Mouse (Mus musculus): ENCODE results near the gene Tln1. TPM values are rescaled to one million over a fixed set of nuclear protein-coding genes. Genes with fewer than 3 reads are reported as not detected.
A peak's percentile ranks its signal among the peaks of the same experiment; 100 is the strongest.

Tln1 gene
- polyA plus RNA-seq, 1 experiment from 2014 or later, result 42.1 TPM

GRCm38 (mm10) chr4:43498983-43499382 is 63.5 kb downstream of the Tln1 start:
- Histone ChIP-seq H3K9me3 (ENCODE audit: control insufficient read depth, low read length) (no peaks in the 10 kb centered on the region), H3K27me3 (ENCODE audit: control insufficient read depth, insufficient read depth, low read length) (no peaks in the 10 kb centered on the region), H3K4me3 (ENCODE audit: low read depth, low read length) (peak overlapping the region; percentile 67), H3K36me3 (ENCODE audit: control insufficient read depth, insufficient read depth, low read length) (no peaks in the 10 kb centered on the region), H3K9ac (ENCODE audit: low read length) (peak overlapping the region; percentile 71), H3K4me1 (ENCODE audit: control insufficient read depth, insufficient read depth, low read length) (peaks cover 15% of the 10 kb centered on the region), H3K27ac (ENCODE audit: low read depth, low read length) (no peak overlapping the region), H3K4me2 (ENCODE audit: low read depth) (peak overlapping the region; percentile 78)
- 12% methylated on average over 8 of the region's 8 CpGs for WGBS
- ATAC-seq (ENCODE audit: insufficient read depth, low FRiP score, low TSS enrichment) (no peak), DNase-seq (ENCODE audit: low spot score) (peak; percentile 68)

- Histone ChIP-seq H3K27me3 (ENCODE audit: control insufficient read depth, insufficient read depth, low read length) (no peaks in the 10 kb centered on the region), H3K36me3 (ENCODE audit: control insufficient read depth, insufficient read depth, low read length) (no peaks in the 10 kb centered on the region), H3K9me3 (ENCODE audit: control insufficient read depth, low read length) (no peaks in the 10 kb centered on the region), H3K4me3 (ENCODE audit: low read depth, low read length) (peak overlapping the region; percentile 67), H3K27ac (ENCODE audit: low read depth, low read length) (no peak overlapping the region), H3K9ac (ENCODE audit: low read length) (no peak overlapping the region), H3K4me2 (ENCODE audit: low read depth) (peak overlapping the region; percentile 78), H3K4me1 (ENCODE audit: control insufficient read depth, insufficient read depth, low read length) (peaks cover 18% of the 10 kb centered on the region)
- ATAC-seq (ENCODE audit: insufficient read depth, low FRiP score, low TSS enrichment) (no peak), DNase-seq (ENCODE audit: low spot score) (no peak)
- WGBS, result 74% methylated on average over 4 of the region's 4 CpGs
These were observed 64.5 kb downstream of the Tln1 start for GRCm38 (mm10) chr4:43497946-43498345.

- ATAC-seq (ENCODE audit: insufficient read depth, low FRiP score, low TSS enrichment) (no peak), DNase-seq (ENCODE audit: low spot score) (no peak)
- peaks cover 18% of the 10 kb centered on the region for H3K4me1 ChIP-seq (ENCODE audit: control insufficient read depth, insufficient read depth, low read length)
- H3K9ac ChIP-seq (ENCODE audit: low read length), result no peak overlapping the region
- H3K27ac ChIP-seq (ENCODE audit: low read depth, low read length), result no peak overlapping the region
- H3K9me3 ChIP-seq (ENCODE audit: control insufficient read depth, low read length), result no peaks in the 10 kb centered on the region
- no peak overlapping the region for H3K4me3 ChIP-seq (ENCODE audit: low read depth, low read length)
- 97% methylated on average over 8 of the region's 8 CpGs for WGBS
- no peak overlapping the region for H3K4me2 ChIP-seq (ENCODE audit: low read depth)
- no peaks in the 10 kb centered on the region for H3K36me3 ChIP-seq (ENCODE audit: control insufficient read depth, insufficient read depth, low read length)
- no peaks in the 10 kb centered on the region for H3K27me3 ChIP-seq (ENCODE audit: control insufficient read depth, insufficient read depth, low read length)
These were observed 65.1 kb downstream of the Tln1 start for GRCm38 (mm10) chr4:43497405-43497804.

GRCm38 (mm10) chr4:43496587-43496986 is 65.9 kb downstream of the Tln1 start:
- no peak overlapping the region for H3K4me2 ChIP-seq (ENCODE audit: low read depth)
- H3K4me1 ChIP-seq (ENCODE audit: control insufficient read depth, insufficient read depth, low read length), result peaks cover 18% of the 10 kb centered on the region
- WGBS, result 72% methylated on average over 6 of the region's 6 CpGs

GRCm38 (mm10) chr4:43493846-43494240 is 68.6 kb downstream of the Tln1 start:
- DNase-seq (ENCODE audit: low spot score), result no peak
- 13% methylated on average over 9 of the region's 9 CpGs for WGBS
- Histone ChIP-seq H3K4me3 (ENCODE audit: low read depth, low read length) (peak overlapping the region; percentile 77), H3K27ac (ENCODE audit: low read depth, low read length) (peak overlapping the region; percentile 81; the same call in 1 of the 2 replicates), H3K4me1 (ENCODE audit: control insufficient read depth, insufficient read depth, low read length) (peaks cover 16% of the 10 kb centered on the region), H3K36me3 (ENCODE audit: control insufficient read depth, insufficient read depth, low read length) (no peaks in the 10 kb centered on the region), H3K9me3 (ENCODE audit: control insufficient read depth, low read length) (no peaks in the 10 kb centered on the region), H3K27me3 (ENCODE audit: control insufficient read depth, insufficient read depth, low read length) (no peaks in the 10 kb centered on the region), H3K4me2 (ENCODE audit: low read depth) (peak overlapping the region; percentile 71), H3K9ac (ENCODE audit: low read length) (peak overlapping the region; percentile 78)
- no peak for ATAC-seq (ENCODE audit: insufficient read depth, low FRiP score, low TSS enrichment)

More at GRCm38 (mm10) chr4:43496587-43496986, 65.9 kb downstream of the Tln1 start:
- no peak for ATAC-seq (ENCODE audit: insufficient read depth, low FRiP score, low TSS enrichment)
- Histone ChIP-seq H3K4me3 (ENCODE audit: low read depth, low read length) (no peak overlapping the region), H3K9me3 (ENCODE audit: control insufficient read depth, low read length) (no peaks in the 10 kb centered on the region), H3K36me3 (ENCODE audit: control insufficient read depth, insufficient read depth, low read length) (no peaks in the 10 kb centered on the region), H3K9ac (ENCODE audit: low read length) (no peak overlapping the region), H3K27ac (ENCODE audit: low read depth, low read length) (no peak overlapping the region), H3K27me3 (ENCODE audit: control insufficient read depth, insufficient read depth, low read length) (no peaks in the 10 kb centered on the region)
- DNase-seq (ENCODE audit: low spot score), result no peak

GRCm38 (mm10) chr4:43493186-43493845 is 69.2 kb downstream of the Tln1 start:
- Histone ChIP-seq H3K4me3 (ENCODE audit: low read depth, low read length) (peak overlapping the region; percentile 77), H3K36me3 (ENCODE audit: control insufficient read depth, insufficient read depth, low read length) (no peaks in the 10 kb centered on the region), H3K27me3 (ENCODE audit: control insufficient read depth, insufficient read depth, low read length) (no peaks in the 10 kb centered on the region), H3K9ac (ENCODE audit: low read length) (peak overlapping the region; percentile 78), H3K27ac (ENCODE audit: low read depth, low read length) (peak overlapping the region; percentile 81), H3K9me3 (ENCODE audit: control insufficient read depth, low read length) (no peaks in the 10 kb centered on the region), H3K4me2 (ENCODE audit: low read depth) (peak overlapping the region; percentile 71), H3K4me1 (ENCODE audit: control insufficient read depth, insufficient read depth, low read length) (peaks cover 11% of the 10 kb centered on the region)
- DNase-seq (ENCODE audit: low spot score) (peak; percentile 98), ATAC-seq (ENCODE audit: insufficient read depth, low FRiP score, low TSS enrichment) (peak; percentile 87)
- WGBS, result under 1% methylated on average over 47 of the region's 47 CpGs

GRCm38 (mm10) chr4:43492821-43493185 is 69.7 kb downstream of the Tln1 start, which contains the start of gene Ccdc107:
TSS of gene Ccdc107 (plus strand) at chr4:43492900.
- Histone ChIP-seq H3K27ac (ENCODE audit: low read depth, low read length) (peak within 1 kb of the TSS; percentile 81), H3K27me3 (ENCODE audit: control insufficient read depth, insufficient read depth, low read length) (no peaks in the 10 kb centered on the region), H3K4me3 (ENCODE audit: low read depth, low read length) (peak within 1 kb of the TSS; percentile 77), H3K9ac (ENCODE audit: low read length) (peak within 1 kb of the TSS; percentile 78), H3K4me2 (ENCODE audit: low read depth) (peak within 1 kb of the TSS; percentile 71), H3K4me1 (ENCODE audit: control insufficient read depth, insufficient read depth, low read length) (peaks cover 9% of the 10 kb centered on the region), H3K9me3 (ENCODE audit: control insufficient read depth, low read length) (no peaks in the 10 kb centered on the region), H3K36me3 (ENCODE audit: control insufficient read depth, insufficient read depth, low read length) (no peaks in the 10 kb centered on the region)
- peak; percentile 94 for DNase-seq (ENCODE audit: low spot score)
- peak; percentile 96 for ATAC-seq (ENCODE audit: insufficient read depth, low FRiP score, low TSS enrichment)
- 0% methylated on average over 25 of the region's 25 CpGs for WGBS

- Histone ChIP-seq H3K27ac (ENCODE audit: low read depth, low read length) (no peak overlapping the region), H3K4me1 (ENCODE audit: control insufficient read depth, insufficient read depth, low read length) (peaks cover 6% of the 10 kb centered on the region), H3K4me2 (ENCODE audit: low read depth) (peak overlapping the region; percentile 71), H3K9me3 (ENCODE audit: control insufficient read depth, low read length) (no peaks in the 10 kb centered on the region), H3K27me3 (ENCODE audit: control insufficient read depth, insufficient read depth, low read length) (no peaks in the 10 kb centered on the region), H3K4me3 (ENCODE audit: low read depth, low read length) (0 out of 2 replicates have a peak overlapping the region, but pooled peaks have one; percentile 77), H3K36me3 (ENCODE audit: control insufficient read depth, insufficient read depth, low read length) (no peaks in the 10 kb centered on the region), H3K9ac (ENCODE audit: low read length) (no peak overlapping the region)
- no peak for DNase-seq (ENCODE audit: low spot score)
- WGBS, result 42% methylated on average over 12 of the region's 12 CpGs
- ATAC-seq (ENCODE audit: insufficient read depth, low FRiP score, low TSS enrichment), result no peak
These were observed 70.2 kb downstream of the Tln1 start for GRCm38 (mm10) chr4:43492101-43492820.
